In genomic region chr17:48564931-48565330, GRCm38 (mm10) we compare ENCODE assay signal across 32 mouse cellular contexts.
DNase-seq lines count a peak whose midpoint lies in the region; ATAC-seq and TF ChIP-seq lines count a peak whose summit lies in the region.
"Had no signal": no experiment of that assay in that cellular context is flagged by ENCODE, and none has a peak within 500 bp of the region (broad histone marks: within the 10 kb centered on the region; RNA-seq: fewer than 3 reads in every experiment).

No protein-coding gene starts in this region.

- no peak for TF ChIP-seq CTCF in lung, postnatal 0 days (IDR thresholded peaks at IDR 0.05)

- no peaks in the 10 kb centered on the region for H3K9me3 ChIP-seq in lung, postnatal 0 days (ENCODE audit: low read length)
- H3K9me3 ChIP-seq: embryonic facial prominence, embryonic 13.5 days; forebrain, embryonic 10.5 days; heart, embryonic 12.5 days; midbrain, embryonic 10.5 days; midbrain, embryonic 15.5 days; neural tube, embryonic 15.5 days had no signal

- no peak overlapping the region for H3K4me3 ChIP-seq in lung, postnatal 0 days (ENCODE audit: low read depth, low read length)
- H3K4me3 ChIP-seq: embryonic facial prominence, embryonic 13.5 days; forebrain, embryonic 10.5 days; gastrocnemius, adult 2 months; heart, adult 2 months; heart, embryonic 12.5 days; midbrain, embryonic 10.5 days; midbrain, embryonic 15.5 days; neural tube, embryonic 15.5 days had no signal

- 87% methylated on average over 8 of the region's 8 CpGs for WGBS in lung, postnatal 0 days

- intact Hi-C loops in heart, postnatal 14 days (cut with DNase I): no loop called here

- H3K27ac ChIP-seq in lung, postnatal 0 days (ENCODE audit: low read length): no peak overlapping the region
- H3K27ac ChIP-seq: embryonic facial prominence, embryonic 13.5 days; forebrain, embryonic 10.5 days; gastrocnemius, adult 2 months; heart, adult 2 months; hindbrain, embryonic 14.5 days; liver, embryonic 14.5 days; midbrain, embryonic 10.5 days; midbrain, embryonic 15.5 days; neural tube, embryonic 15.5 days; stomach, postnatal 0 days had no signal

- H3K4me2 ChIP-seq in lung, postnatal 0 days (replicated peaks; ENCODE audit: low read depth, low read length): no peak overlapping the region
- H3K4me2 ChIP-seq: embryonic facial prominence, embryonic 13.5 days; heart, embryonic 12.5 days; hindbrain, embryonic 14.5 days; midbrain, embryonic 15.5 days; neural tube, embryonic 15.5 days had no signal

- peak; percentile 56 for DNase-seq in heart, adult 11 months
- no peak for DNase-seq in heart, postnatal 14 days
- DNase-seq in layer of hippocampus, adult 8-10 months (ENCODE audit: low spot score in 2 of 2): peak; percentile 24 to 31
- no peak for DNase-seq in layer of hippocampus, postnatal 10 days (ENCODE audit: low spot score in 2 of 2)
- peak; percentile 18 to 37 for DNase-seq in right cerebral cortex, postnatal 36 days (ENCODE audit: low spot score in 2 of 2)
- no peak for DNase-seq in right cerebral cortex, postnatal 14 days
- no peak for DNase-seq in lung, postnatal 0 days (ENCODE audit: low spot score)
- DNase-seq: adrenal gland, postnatal 25 days; cerebellum, adult 18-20 months; cerebellum, postnatal 10 days; gastrocnemius, adult 2 months; gastrocnemius, postnatal 36 days; heart, adult 2 months; kidney, adult 9 months; kidney, postnatal 14 days; liver; lung, adult 2 months; spleen, adult 18-20 months; thymus, adult 2 months; thymus, postnatal 36 days had no signal

- no peaks in the 10 kb centered on the region for H3K4me1 ChIP-seq in lung, postnatal 0 days (ENCODE audit: insufficient read depth, low read depth, low read length)
- H3K4me1 ChIP-seq: embryonic facial prominence, embryonic 13.5 days; forebrain, embryonic 10.5 days; heart, embryonic 12.5 days; midbrain, embryonic 10.5 days; midbrain, embryonic 15.5 days; neural tube, embryonic 15.5 days had no signal

- TF ChIP-seq EP300 in lung, postnatal 0 days (IDR thresholded peaks at IDR 0.05): no peak

- H3K36me3 ChIP-seq in lung, postnatal 0 days (ENCODE audit: insufficient read depth, low read length): no peaks in the 10 kb centered on the region
- H3K36me3 ChIP-seq: embryonic facial prominence, embryonic 13.5 days; forebrain, embryonic 10.5 days; heart, embryonic 12.5 days; midbrain, embryonic 10.5 days; midbrain, embryonic 15.5 days; neural tube, embryonic 15.5 days had no signal

- no peaks in the 10 kb centered on the region for H3K27me3 ChIP-seq in lung, postnatal 0 days (replicated peaks; ENCODE audit: insufficient read depth, low read length)
- H3K27me3 ChIP-seq: embryonic facial prominence, embryonic 13.5 days; heart, embryonic 12.5 days; midbrain, embryonic 15.5 days; neural tube, embryonic 15.5 days had no signal

- no peak for ATAC-seq in lung, postnatal 0 days
- ATAC-seq: CD4-positive, CD25-positive, alpha-beta regulatory T cell, adult 4 months; forebrain, embryonic 16.5 days; intestine, postnatal 0 days; midbrain, embryonic 15.5 days had no signal

- H3K9ac ChIP-seq in lung, postnatal 0 days (replicated peaks; ENCODE audit: low read depth): no peak overlapping the region
- H3K9ac ChIP-seq: embryonic facial prominence, embryonic 13.5 days; heart, embryonic 12.5 days; hindbrain, embryonic 14.5 days; liver, embryonic 14.5 days; midbrain, embryonic 15.5 days; neural tube, embryonic 15.5 days had no signal

Comparison
In these comparisons a context has a peak if more than half of its experiments do, and no peak if none do; other contexts are left out.
1. DNase-seq: peak in heart, adult 11 months (single experiment), layer of hippocampus, adult 8-10 months (2 of 2) and right cerebral cortex, postnatal 36 days (2 of 2); none in heart, postnatal 14 days (0 of 2), layer of hippocampus, postnatal 10 days (0 of 2), right cerebral cortex, postnatal 14 days (single experiment) and lung, postnatal 0 days (single experiment).